Mouse (Mus musculus) embryo, embryonic 11.5 days (tissue): Measurements from ENCODE around the gene Lrrc43.

Experiments
- DNase-seq: peaks from one replicate; pipeline ENCODE4 v3.0.0-alpha.2; 2012; ENCODE audit warnings: low read depth, low spot score

Gene Lrrc43

DNA sequence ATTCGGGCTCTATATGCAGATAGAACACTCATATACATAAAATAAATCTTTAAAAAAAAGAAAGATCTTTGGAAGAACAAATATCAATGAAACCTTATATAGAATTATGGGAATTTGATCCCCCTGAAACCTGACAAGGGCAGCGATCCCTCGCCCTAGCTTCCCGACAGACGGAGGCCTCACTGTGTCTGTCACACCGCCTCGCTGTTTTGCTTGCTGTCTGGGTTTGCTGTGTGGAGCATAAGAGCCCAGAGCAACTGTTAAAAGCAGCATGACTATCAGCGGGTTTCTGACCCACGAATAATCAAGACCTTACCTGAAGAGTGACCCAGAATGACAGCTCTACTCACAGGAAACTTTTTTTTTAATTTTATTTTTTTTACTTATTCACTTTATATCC lies 31.6 kb downstream of the Lrrc43 start:
- no peak for DNase-seq

DNA sequence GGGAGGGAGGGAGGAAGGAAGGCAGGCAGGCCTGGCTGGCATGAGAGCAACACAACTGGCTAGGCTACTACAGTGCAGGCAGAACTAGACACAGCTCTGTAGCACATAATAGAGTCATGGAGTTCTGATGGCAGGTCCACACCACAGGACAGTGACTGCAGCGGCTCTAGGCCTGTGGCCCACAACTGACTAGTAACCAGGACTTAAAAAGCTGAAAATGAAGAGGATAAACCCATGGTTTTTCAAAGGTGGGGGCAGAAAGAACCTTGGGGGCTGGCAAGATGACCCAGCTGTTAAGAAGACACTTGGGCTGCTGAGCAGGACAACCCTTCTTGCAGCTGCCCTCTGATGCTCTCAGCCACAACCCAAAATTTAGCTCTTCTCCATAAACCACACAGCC lies 32.5 kb downstream of the Lrrc43 start:
- no peak for DNase-seq

DNA sequence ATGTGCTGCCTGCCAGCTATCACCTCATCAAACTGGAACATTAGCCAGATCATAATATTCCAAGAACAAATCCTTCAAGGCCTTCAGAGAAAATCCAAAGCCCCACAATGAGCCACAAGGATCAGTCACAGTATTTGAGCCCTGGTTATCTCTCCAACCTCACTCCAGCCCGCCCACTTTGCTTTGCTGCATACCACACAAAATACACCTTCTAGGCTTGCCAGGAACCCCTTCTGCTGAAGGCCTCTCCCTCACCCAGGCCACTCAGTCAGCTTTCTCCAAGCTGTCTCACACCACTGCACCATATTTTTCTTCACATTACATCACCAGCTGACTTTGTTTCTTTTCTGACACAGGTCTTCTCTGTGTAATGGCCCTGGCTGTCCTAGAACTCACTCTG lies 33.1 kb downstream of the Lrrc43 start:
- no peak for DNase-seq

DNA sequence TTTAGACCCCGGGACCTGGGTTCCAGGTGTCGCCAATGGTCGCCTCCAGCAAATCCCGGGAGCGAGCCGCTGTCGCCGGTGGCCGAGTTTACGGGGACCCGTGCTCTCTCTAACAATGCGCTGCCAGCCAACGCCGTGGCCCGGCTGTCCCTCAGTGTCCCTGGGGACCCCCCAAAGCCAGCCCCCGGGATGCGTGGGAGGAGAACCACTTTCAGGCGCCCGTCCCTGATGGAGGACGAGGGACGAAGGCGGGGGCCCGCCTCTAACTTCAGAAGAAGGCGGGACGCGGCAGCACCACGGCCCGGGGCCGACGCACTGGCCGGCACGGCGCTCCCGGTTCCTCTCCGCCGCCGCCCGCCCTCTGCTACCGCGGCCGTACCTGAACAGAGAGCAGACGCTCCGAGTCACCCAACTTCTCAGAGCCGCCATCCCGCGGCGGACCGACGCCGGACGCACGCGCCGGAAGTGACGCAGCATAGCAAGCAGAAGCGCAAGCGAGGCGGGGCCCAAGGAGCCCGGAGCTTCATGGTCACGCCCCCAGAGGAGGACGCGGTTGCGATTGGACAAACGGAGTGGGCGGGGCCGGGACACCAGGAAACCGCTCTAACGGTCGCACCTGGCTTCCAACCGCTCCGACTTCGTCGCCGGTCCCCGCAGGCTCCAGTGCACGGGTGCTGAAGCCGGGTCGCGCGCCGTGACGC lies 34.7 kb downstream of the Lrrc43 start, which contains the start of gene Diablo:
TSS of gene Diablo (minus strand) at position 485 of the 701 bp plus-strand sequence.
- DNase-seq, result peak; percentile 98

DNA sequence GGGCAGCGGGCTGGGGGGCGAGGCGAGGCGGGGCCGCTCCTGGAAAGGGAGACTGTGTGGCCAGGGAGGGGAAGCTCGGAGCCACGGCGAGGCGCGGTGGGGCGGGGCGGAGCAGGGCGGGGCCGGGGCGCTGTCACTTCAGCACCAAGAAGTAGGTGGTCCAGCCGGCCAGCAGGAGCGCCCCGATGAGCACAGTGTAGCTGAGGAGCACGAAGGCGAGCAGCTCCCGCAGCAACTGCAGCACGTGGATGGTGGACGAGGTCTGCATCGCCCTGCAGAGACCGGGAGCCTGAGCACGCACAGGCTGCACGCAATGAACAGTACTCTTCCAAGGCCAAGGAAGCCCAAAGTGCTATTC lies 35.3 kb downstream of the Lrrc43 start:
- DNase-seq, result no peak

DNA sequence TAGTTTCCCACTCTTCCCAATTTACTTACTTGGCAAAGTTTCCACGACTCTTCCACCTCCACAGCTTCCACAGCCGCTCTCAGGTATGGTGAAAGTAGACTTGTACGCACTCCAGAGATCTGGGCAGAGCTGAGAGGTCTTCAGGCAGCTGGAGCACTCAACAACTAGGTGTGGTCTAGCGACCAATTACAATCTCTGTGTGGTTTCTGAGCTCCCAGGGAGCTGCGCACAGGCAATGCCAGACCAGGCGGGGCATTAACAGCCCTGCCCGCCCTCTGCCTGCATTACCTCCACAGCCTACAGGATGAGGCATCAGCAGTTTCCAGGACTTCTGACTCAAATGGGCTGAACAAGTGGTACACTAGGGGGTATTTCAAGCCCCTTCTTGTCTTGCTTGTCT lies 36.2 kb downstream of the Lrrc43 start, which contains the start of gene Gm49027:
TSS of gene Gm49027 (minus strand) at position 208 of the 400 bp plus-strand sequence.
- DNase-seq, result no peak

DNA sequence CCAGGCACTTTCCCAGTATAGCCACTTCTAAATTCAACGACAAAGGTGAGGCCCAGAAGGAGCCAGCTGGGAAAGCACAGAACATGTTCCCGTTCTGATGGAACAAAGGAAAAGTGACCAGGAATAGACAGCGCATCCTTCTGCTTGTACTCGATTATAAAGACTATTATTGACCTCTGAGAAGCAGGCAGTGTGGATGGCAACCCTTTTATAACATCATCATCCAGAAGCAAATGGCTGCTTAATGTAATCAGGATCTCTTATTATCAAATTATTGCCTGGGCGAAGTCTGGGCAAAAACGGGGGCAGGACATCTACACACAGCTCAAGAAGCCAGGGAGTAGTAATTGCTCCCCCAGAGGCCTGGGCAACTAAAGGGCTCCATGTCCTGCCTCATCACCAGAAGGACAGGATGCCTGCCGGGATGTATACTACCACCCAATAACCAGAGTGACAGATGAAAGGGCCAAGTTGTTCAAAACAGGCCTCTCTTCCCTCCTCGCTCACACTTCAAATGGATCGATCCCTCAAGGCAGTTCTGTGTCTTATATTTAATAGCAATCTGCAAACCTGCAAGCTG lies 36.9 kb downstream of the Lrrc43 start:
- DNase-seq, result no peak

DNA sequence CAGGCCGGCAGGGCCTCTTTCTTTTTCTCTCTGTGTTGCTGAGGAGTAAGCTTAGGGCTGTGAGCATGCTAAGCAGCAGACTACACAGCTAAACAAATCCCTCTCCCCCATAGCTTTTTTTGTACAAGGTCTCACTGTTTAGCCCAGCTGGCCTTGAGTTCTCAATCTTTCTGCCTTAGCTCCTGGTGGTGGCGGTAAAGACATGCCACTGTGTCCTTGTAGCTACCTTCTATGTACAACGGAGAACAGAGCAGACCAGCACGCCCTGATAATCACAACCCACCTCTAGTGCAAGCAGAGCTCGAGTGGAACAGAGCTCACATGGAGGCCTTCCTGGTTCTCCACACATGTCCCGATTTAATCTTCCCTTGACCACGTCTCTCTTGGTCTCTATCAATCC lies 39.5 kb downstream of the Lrrc43 start:
- DNase-seq, result no peak

DNA sequence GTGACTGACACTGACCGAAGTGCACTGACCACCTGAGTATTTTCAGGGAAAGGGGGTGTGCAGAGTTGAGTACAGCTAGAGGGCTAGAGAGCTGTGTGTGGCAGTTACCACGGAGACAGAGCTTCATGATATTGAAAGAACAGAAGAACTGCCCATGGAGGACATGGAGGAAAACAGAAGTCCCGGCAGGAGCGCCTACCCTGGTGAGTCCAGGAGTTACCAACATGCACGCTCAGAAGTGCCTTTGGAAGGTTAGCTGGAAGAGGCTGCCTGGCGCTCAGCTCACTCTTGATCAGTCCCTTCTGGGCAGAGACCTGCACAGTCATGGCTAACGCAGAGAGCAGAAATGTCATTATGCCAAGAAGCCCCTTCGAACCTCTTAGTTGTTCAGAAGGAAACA lies 41.0 kb downstream of the Lrrc43 start:
- DNase-seq, result no peak

DNA sequence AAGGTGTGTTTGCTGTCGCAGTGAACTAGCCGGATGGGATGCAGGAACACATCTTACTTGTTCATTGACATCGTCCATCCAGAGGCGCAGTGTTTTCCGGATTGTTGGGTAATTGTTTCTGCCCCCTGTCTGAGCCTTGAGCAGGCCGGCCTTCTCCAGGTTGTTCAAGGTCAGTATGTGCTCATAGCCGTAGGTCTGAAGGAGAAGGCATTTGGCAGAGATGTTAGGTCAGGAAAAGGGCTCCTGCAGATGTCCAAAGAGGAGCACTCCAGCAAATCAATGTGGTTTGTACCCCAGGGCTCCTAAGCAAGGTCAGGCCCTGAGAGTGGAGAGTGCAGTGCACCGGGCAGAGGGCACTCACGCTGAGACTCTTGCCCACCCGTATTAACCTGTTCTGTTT lies 44.7 kb downstream of the Lrrc43 start:
- DNase-seq, result no peak

DNA sequence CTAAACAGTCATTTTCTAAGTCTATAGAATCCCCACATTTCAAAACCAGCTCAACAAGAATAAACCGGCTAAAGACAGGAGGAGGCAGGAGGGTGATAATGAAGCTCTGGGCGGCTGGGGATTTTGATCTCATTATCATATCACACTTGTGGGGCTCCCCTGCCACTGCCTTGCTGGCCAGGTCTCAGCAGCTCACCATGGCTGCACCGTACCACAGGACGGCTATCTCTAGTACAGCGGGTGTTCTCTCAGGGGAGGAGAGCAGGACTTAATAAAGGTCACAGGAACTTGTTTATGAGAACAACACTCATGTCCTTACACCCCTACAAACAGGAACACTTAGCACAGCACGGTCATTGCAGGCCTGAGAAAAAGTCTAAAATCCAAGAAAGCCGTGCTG lies 66.6 kb downstream of the Lrrc43 start:
- no peak for DNase-seq

DNA sequence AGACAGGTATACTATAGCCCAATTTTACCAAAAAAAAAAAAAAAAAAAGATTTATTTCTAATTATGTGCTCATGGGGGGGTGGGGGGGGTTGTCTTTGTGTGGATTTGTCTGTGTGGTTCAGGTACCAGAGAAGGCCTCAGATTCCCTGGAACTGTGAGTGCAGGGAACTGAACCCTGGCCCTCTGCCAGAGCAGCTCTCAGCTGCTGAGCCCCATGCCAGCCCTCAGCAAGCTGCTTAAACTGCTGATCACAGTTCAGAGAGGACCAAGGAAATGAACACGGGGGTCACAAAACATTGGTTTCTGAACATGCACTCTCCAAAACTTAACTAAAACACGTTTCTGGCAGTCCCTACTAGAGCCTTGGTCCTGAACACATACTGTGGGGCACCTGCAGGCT lies 67.3 kb downstream of the Lrrc43 start:
- no peak for DNase-seq
